ENCODE assay signal across 8 mouse cellular contexts in genomic region chr5:104986706-104987105, GRCm38 (mm10). TPM values are rescaled to one million over a fixed set of nuclear protein-coding genes. Genes with fewer than 3 reads are reported as not detected.
DNase-seq lines count a peak whose midpoint lies in the region; ATAC-seq and TF ChIP-seq lines count a peak whose summit lies in the region.

No protein-coding gene starts in this region.

- no peak overlapping the region for H3K4me2 ChIP-seq in heart, embryonic 12.5 days
- H3K4me2 ChIP-seq in stomach, postnatal 0 days (replicated peaks; ENCODE audit: low read depth), result no peak overlapping the region

- H3K9me3 ChIP-seq in heart, embryonic 12.5 days (replicated peaks), result no peaks in the 10 kb centered on the region
- no peaks in the 10 kb centered on the region for H3K9me3 ChIP-seq in stomach, postnatal 0 days (ENCODE audit: control insufficient read depth, low read length)

- peak; percentile 71 for TF ChIP-seq CTCF in stomach, postnatal 0 days (IDR thresholded peaks at IDR 0.05; ENCODE audit: low read depth)

- H3K27ac ChIP-seq in heart, embryonic 12.5 days (ENCODE audit: poor library complexity, severe bottlenecking), result no peak overlapping the region
- H3K27ac ChIP-seq in stomach, postnatal 0 days (replicated peaks), result no peak overlapping the region

- peak; percentile 87 for DNase-seq in heart, adult 11 months
- DNase-seq in spleen, postnatal 36 days (ENCODE audit: low spot score in 2 of 2), result peak; percentile 46 to 66
- DNase-seq in spleen, postnatal 4 days (ENCODE audit: low spot score in 2 of 2), result no peak
- DNase-seq in c-Kit-positive CD71-positive TER-119-positive erythroid progenitor cells, embryonic 14.5 days (ENCODE audit: low spot score), result peak; percentile 3
- peak; percentile 25 for DNase-seq in layer of hippocampus, adult 9-10 months (ENCODE audit: low spot score)
- DNase-seq in stomach, postnatal 0 days (ENCODE audit: low spot score), result no peak
- no peak for DNase-seq in urinary bladder, postnatal 36 days (ENCODE audit: low spot score in 2 of 2)

- TF ChIP-seq EP300 in stomach, postnatal 0 days (optimal IDR thresholded peaks at IDR 0.05), result no peak

- H3K36me3 ChIP-seq in heart, embryonic 12.5 days, result no peaks in the 10 kb centered on the region
- no peaks in the 10 kb centered on the region for H3K36me3 ChIP-seq in stomach, postnatal 0 days (ENCODE audit: control insufficient read depth, insufficient read depth, low read length)

- no peaks in the 10 kb centered on the region for H3K27me3 ChIP-seq in heart, embryonic 12.5 days (replicated peaks)
- H3K27me3 ChIP-seq in stomach, postnatal 0 days (ENCODE audit: control insufficient read depth, insufficient read depth, low read length), result no peaks in the 10 kb centered on the region

- 0 out of 2 replicates have a peak, but pooled peaks cover 7% of the 10 kb centered on the region for H3K4me1 ChIP-seq in heart, embryonic 12.5 days (replicated peaks)
- no peaks in the 10 kb centered on the region for H3K4me1 ChIP-seq in stomach, postnatal 0 days (replicated peaks; ENCODE audit: control insufficient read depth, insufficient read depth)

- H3K4me3 ChIP-seq in heart, embryonic 12.5 days, result no peak overlapping the region
- H3K4me3 ChIP-seq in stomach, postnatal 0 days (ENCODE audit: low read depth, low read length), result no peak overlapping the region

- WGBS in heart, embryonic 12.5 days, result 44% methylated on average over 1 of the region's 1 CpGs
- WGBS in stomach, postnatal 0 days, result 51% methylated on average over 1 of the region's 1 CpGs

- no peak overlapping the region for H3K9ac ChIP-seq in heart, embryonic 12.5 days
- H3K9ac ChIP-seq in stomach, postnatal 0 days (ENCODE audit: low read length), result no peak overlapping the region

- no peak for ATAC-seq in heart, embryonic 12.5 days (ENCODE audit: insufficient number of reproducible peaks, low FRiP score)
- ATAC-seq in stomach, postnatal 0 days (ENCODE audit: low FRiP score, low TSS enrichment), result no peak

RNA-seq across cellular contexts. Expression of gene Abcg3, which starts 4.2 kb away (rescaled TPM):
- 0.27 and 0.42 TPM in 2 replicates for polyA plus RNA-seq in heart, embryonic 12.5 days (2016; fragmentation: Nextera tagmentation; extraction: Ambion mirVana)
- polyA plus RNA-seq in stomach, postnatal 0 days (2015; fragmentation: Nextera tagmentation; extraction: Ambion mirVana), result 1.1 and 1.3 TPM in 2 replicates

Comparison
In these comparisons a context has a peak if more than half of its experiments do, and no peak if none do; other contexts are left out.
1. DNase-seq: peak in heart, adult 11 months (single experiment), spleen, postnatal 36 days (2 of 2), c-Kit-positive CD71-positive TER-119-positive erythroid progenitor cells, embryonic 14.5 days (single experiment) and layer of hippocampus, adult 9-10 months (single experiment); none in spleen, postnatal 4 days (0 of 2), stomach, postnatal 0 days (single experiment) and urinary bladder, postnatal 36 days (0 of 2).